Mouse (Mus musculus): ENCODE measurements at regions not wholly inside any gene's neighbourhood (a gene's known extent, or its start where the extent isn't known, plus 50 kb on each side); places are given as distances from the start of the nearest gene placed in this dataset.
A peak's percentile ranks its signal among the peaks of the same experiment; 100 is the strongest.
"Not testable (repeated sequence)": the region's sequence is repeated elsewhere in the genome, so short reads cannot be mapped to it uniquely, and the experiment has no call there.

GRCm38 (mm10) chr9:11441241-11441997 is 536.8 kb upstream of the Cntn5 start:
- not testable (repeated sequence) for DNase-seq (ENCODE audit: low read depth, low spot score)

DNA sequence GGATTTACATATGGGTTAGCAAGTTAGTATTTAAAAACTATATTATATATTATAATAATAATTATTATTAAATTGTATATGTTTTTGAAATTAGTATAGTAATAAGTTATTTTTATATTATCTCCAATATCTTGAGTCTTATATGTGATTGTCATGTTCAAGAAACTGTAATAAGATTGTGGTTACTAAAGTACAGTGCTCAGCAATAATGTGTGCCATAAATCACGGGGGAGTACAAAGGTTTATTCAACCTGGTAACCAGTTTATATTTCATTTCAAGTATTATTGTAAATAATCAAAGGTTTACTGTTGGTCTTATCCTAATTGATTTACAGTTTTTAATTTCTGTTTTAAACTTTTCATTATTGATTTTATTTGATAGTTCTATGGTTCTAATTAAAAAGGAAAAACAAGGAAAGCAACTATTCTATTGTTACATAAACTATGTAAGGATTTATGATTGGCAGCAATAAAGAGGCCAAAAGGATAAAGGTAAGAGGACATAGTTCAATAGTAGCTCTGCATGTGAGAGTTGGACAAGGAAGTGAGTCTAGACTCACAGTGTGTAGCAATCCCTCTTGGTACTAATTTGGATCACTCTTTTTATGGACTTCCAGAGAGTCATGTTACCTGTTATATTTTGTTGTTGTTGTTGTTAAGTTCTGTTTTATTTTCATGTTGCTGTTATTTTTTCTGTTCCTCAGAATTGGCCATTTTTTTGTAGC is 532.0 kb upstream of the Cntn5 start:
- no peak for DNase-seq (ENCODE audit: low read depth, low spot score)

DNA sequence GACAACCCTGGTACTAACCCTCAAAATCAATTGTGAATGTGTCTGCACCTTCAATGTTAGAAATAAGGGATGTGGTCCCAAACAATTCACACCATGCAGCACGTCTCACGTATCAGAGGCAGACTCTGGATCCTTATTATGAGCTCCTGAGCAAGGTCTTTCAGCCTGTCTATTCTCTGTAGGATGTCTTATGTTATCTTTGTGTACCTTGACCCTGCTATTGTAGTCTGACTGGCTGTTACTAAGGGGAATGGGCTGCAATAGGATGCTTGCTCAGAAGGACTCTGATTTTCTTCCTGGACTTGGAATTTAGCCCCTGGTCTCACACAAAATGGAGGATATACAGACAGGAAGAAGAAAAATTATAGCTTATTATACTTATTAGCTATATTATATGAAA is 531.4 kb upstream of the Cntn5 start:
- no peak for DNase-seq (ENCODE audit: low read depth, low spot score)

- peak; percentile 4 for DNase-seq (ENCODE audit: low read depth, low spot score)
Measured at GRCm38 (mm10) chr9:11435019-11435418, 530.4 kb upstream of the Cntn5 start.

DNA sequence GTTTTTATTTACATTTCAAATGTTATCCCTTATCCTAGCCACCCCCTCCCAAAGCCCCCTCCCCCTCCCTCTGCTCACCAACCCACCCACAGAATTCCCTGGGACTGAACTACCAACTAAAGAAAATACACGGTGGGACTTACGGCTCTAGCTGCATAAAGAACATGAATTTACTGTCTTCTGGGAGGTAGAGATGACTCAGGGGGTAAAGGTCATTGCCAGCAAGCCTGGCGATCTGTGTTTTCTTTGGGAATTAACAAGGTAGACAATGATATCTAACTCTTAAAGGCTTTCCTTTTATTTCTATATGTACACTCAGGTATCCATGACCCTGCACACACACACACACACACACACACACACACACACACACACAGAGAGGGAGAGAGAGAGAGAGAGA is 521.9 kb upstream of the Cntn5 start:
- DNase-seq (ENCODE audit: low read depth, low spot score): no peak

- no peak for DNase-seq (ENCODE audit: low read depth, low spot score)
Measured at GRCm38 (mm10) chr9:11396829-11397228, 492.3 kb upstream of the Cntn5 start.

GRCm38 (mm10) chr9:11381648-11382075 is 477.1 kb upstream of the Cntn5 start:
- DNase-seq (ENCODE audit: low read depth, low spot score): no peak

DNA sequence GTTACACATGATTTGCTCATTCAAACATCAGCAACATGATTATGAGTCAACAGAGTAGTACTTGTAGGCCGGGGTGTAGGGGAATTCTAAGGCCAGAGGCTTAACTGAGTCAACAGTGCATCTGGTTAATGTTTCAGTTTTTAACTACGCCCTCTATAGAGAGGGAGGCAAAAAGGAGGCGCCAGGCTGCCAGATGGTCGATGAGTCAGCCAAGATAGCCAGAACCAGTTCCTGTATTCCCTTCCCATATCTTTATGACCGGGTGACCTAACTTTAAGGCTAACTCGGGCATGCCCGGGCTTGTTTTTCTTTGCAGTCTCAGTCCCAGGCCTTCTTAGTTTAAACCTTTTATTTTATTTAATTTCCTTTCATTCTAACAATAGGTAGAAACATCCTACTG is 476.0 kb upstream of the Cntn5 start:
- DNase-seq (ENCODE audit: low read depth, low spot score): no peak

DNA sequence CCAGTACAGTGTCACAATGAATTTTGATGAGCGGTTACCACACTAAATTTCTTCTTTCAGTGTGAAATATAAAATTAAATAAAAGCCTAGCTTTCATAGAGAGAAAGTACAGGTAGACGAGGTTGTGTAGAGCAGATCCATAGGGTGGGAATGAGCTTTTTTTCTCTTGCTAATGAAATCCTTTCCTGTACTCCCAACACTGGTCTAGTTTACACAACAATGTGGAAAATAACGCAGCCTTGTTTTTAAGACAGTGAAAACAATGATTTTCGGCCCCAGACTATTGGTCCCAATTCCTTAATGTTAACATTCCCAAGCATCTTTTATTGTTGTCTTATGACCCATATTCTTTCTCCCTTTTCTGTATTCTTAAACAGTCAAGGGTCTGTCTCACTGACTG is 473.5 kb upstream of the Cntn5 start:
- DNase-seq (ENCODE audit: low read depth, low spot score): no peak

- DNase-seq (ENCODE audit: low read depth, low spot score): no peak
Measured at GRCm38 (mm10) chr9:11377586-11377985, 473.0 kb upstream of the Cntn5 start.

GRCm38 (mm10) chr9:11373294-11373903 is 468.8 kb upstream of the Cntn5 start:
- DNase-seq (ENCODE audit: low read depth, low spot score): no peak

DNA sequence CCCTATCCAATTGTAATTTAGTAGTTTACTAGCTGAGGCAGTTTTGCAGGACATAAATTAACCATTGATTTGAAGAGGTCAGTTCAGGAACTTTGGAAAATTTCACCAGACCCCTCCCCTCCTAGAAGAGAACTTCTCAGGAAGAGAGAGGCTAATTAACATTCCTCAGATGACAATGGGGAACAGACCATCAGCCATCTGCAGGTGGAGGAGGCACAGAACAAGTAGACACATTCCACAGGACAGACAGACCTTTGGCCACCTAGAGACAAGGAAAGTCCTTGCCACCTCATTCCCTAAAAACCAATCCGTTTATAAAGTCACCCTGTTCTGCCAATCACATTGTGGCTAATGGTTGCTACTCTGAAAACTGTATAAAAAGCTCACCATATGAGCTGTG is 463.5 kb upstream of the Cntn5 start:
- no peak for DNase-seq (ENCODE audit: low read depth, low spot score)

DNA sequence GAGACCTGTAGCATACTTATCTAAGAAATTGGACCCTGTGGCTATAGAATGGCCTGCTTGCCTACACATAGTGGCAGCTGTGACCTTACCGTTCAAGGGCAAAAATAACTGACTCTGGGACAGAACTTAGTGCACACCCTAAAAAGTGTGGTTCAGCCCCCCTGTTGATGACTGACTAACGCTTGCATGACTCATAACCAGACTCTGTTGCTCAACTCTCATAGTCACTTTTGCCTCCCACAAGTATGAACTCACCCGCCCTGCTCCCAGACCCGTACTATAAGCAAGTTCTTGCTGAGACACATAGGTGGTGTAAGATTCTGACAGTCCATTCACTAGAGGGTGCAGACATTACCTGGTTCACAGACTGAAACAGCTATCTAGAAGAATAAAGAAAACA is 424.3 kb upstream of the Cntn5 start:
- DNase-seq (ENCODE audit: low read depth, low spot score): no peak

- no peak for DNase-seq (ENCODE audit: low read depth, low spot score)
Measured at GRCm38 (mm10) chr9:11317221-11317620, 412.6 kb upstream of the Cntn5 start.

DNA sequence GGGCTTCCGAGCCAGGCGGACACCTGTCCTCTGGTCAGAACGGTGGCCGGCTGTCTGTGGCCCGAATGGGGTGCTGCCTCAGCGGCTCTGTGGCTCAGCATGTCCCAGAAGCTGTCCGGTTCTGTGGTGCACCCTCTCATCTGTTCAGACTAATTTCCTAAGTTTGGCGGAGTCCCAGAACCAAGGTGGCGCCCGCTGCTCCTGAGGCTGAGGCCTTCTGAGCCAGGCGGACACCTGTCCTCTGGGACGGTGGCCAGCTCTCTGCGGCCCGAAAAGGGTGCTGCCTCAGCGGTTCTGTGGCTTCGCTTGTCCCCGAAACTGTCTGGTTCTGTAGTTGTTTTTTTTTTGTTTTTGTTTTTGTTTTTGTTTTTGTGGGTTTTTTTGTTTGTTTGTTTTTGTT is 392.5 kb upstream of the Cntn5 start:
- not testable (repeated sequence) for DNase-seq (ENCODE audit: low read depth, low spot score)

DNA sequence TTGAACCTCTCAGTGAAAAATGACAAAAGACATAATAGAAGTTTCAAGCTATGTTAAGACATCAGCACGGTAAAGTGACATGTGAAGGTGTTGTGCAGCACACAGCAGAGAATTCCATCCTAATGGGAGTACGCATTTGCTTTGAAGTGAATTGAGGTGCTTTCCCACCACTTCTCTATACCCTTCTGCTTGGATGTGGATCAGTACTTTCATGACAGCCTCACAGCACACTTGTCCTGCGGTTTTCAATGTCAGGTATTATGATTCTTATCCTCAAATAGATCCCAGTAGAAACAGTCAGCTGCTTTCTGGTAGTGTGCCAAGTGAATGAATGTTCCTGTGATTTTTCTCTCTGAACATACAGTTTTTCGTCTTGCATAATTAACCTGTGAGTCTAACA is 380.6 kb upstream of the Cntn5 start:
- no peak for DNase-seq (ENCODE audit: low read depth, low spot score)

GRCm38 (mm10) chr9:11284549-11284948 is 380.0 kb upstream of the Cntn5 start:
- DNase-seq (ENCODE audit: low read depth, low spot score): no peak

DNA sequence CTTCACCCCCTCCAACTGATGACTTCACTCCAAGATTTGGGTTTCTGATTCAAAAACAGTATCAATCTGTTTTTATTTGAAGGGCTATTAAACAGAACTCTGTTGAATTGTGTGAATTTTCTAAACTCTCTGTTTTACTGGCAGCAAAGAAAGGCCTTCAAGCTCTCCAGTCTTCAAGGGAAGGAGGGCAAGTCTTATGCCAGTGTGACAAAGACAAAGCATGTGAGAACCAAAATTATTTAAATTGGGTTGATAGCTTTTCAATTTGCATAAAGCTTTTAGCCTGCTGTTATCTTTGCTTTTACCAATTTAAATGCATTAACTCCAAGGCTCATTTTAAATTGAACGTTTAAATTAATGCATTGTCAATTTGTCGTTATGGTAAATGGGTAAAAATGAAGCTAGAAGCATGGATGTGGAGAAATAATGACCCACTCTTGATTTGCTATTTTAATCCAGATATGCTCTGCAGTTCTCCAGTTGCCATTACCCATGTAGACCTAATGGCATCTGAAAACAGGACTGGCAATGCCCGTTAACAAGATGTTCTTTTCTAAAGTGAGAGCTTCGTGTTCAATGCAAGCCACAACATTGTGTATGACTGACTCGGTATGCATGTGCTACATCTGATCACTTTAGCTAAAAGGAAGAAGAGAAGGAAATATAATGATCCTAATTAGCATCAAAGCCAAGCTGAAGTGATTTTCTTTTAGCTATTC is 375.0 kb upstream of the Cntn5 start:
- no peak for DNase-seq (ENCODE audit: low read depth, low spot score)

GRCm38 (mm10) chr9:11277810-11278209 is 373.2 kb upstream of the Cntn5 start:
- DNase-seq (ENCODE audit: low read depth, low spot score): no peak

- DNase-seq (ENCODE audit: low read depth, low spot score): no peak
Measured at GRCm38 (mm10) chr9:11276966-11277365, 372.4 kb upstream of the Cntn5 start.

- DNase-seq (ENCODE audit: low read depth, low spot score): no peak
Measured at GRCm38 (mm10) chr9:11256848-11257247, 352.3 kb upstream of the Cntn5 start.

DNA sequence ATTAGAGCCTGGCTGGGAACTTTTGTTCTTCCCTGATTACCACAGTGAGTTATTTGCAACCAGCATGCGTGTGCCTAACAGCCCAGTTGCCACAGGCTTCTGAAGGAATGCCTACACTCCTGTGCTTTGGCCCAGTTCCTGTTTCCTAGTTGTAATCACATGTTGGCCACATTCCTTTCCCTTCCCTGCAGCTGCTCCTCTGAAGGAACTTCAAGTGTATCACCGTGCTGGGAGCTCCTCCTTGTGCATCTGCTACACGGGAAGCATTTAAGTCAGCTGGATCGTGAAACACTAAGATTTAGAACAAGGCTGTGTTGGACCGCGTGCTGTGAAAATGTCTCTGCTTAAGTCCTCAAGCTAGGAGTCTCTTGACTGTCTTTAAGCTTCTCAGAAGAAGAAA is 302.3 kb upstream of the Cntn5 start:
- no peak for DNase-seq (ENCODE audit: low read depth, low spot score)

Measured in embryo, embryonic 11.5 days (tissue).